Mouse (Mus musculus) neural tube, embryonic 11.5 days (tissue): ENCODE data around the gene Rnf181. TPM values are rescaled to one million over a fixed set of nuclear protein-coding genes. Genes with fewer than 3 reads are reported as not detected.

Experiments
- ATAC-seq: fragments of 200-750 bp; cut with Nextera tagmentation; 2 replicates; pipeline ENCODE4 v1.8.0; 2017; ENCODE audit warnings: moderate number of reproducible peaks, mild to moderate bottlenecking, moderate TSS enrichment, moderate library complexity; ENCODE audit not compliant: insufficient read depth, low FRiP score, low TSS enrichment
- DNase-seq: peaks from one replicate; pipeline ENCODE4 v3.0.0-alpha.2; 2015; ENCODE audit warnings: low spot score
- H3K27ac ChIP-seq: fragments of 300-500 bp; sonication (generic); 2 replicates; pipeline ENCODE4 v1.5.1; 2014; ENCODE audit warnings: low read depth, mild to moderate bottlenecking, low read length
- H3K27me3 ChIP-seq: fragments of 300-500 bp; sonication (generic); 2 replicates; pipeline ENCODE4 v1.6.1; 2014; ENCODE audit warnings: mild to moderate bottlenecking, low read length, mixed read lengths; ENCODE audit not compliant: control insufficient read depth, insufficient read depth
- H3K36me3 ChIP-seq: fragments of 300-500 bp; sonication (generic); 2 replicates; pipeline ENCODE4 v1.6.1; 2014; ENCODE audit warnings: mild to moderate bottlenecking, low read length, moderate library complexity, mixed read lengths; ENCODE audit not compliant: control insufficient read depth, insufficient read depth
- H3K4me1 ChIP-seq: fragments of 300-500 bp; sonication (generic); 2 replicates; pipeline ENCODE4 v1.6.1; 2014; ENCODE audit warnings: low read length, mixed read lengths; ENCODE audit not compliant: control insufficient read depth, insufficient read depth
- H3K4me2 ChIP-seq: fragments of 300-500 bp; sonication (generic); 2 replicates; pipeline ENCODE4 v1.6.1; 2014; ENCODE audit warnings: low read depth, mild to moderate bottlenecking, moderate library complexity
- H3K4me3 ChIP-seq: fragments of 300-500 bp; sonication (generic); 2 replicates; pipeline ENCODE4 v1.5.1; 2014; ENCODE audit warnings: low read depth, low read length
- H3K9ac ChIP-seq: fragments of 300-500 bp; sonication (generic); 2 replicates; pipeline ENCODE4 v1.6.1; 2014; ENCODE audit warnings: mild to moderate bottlenecking, low read length
- H3K9me3 ChIP-seq: fragments of 300-500 bp; sonication (generic); 2 replicates; pipeline ENCODE4 v1.6.1; 2016; ENCODE audit warnings: low read length; ENCODE audit not compliant: control insufficient read depth
- WGBS: fragments of 180-500 bp; shearing (Covaris S2); extraction: QIAGEN DNeasy Blood & Tissue Kit; methylation state at CpG from one replicate; pipeline ENCODE4 v1.1.7; 2014; 5-methylcytosine and 5-hydroxymethylcytosine counted together
- polyA plus RNA-seq: library from polyadenylated mRNA; unstranded; fragments of >200 nt; fragmentation: Nextera tagmentation; extraction: Ambion mirVana; gene quantifications from 2 replicates; pipeline ENCODE4 v1.2.1, GENCODE M21; 2014

Rnf181 gene
- polyA plus RNA-seq, 1 experiment from 2014 or later: 114 TPM

DNA sequence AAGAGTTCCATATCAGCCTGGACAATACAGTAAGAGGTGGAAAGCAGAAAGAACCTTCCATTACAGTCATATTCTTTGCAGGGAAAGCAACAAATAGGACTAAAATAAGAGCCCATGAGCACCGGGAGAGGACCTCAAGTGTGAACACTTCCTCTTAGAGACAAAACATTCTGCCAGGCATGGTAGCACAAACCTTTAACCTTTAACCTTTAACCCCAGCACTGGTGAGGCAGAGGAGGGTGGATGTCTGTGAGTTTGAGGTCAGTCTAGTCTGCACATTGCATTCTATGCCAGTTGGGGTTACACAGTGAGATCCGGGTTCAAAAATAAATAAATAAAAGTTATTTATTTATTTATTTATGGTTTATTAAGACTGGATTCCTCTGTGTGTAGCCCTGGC is 26.3 kb downstream of the Rnf181 start:
- DNase-seq: no peak
- no peak for ATAC-seq
- no peak overlapping the region for H3K9ac ChIP-seq
- H3K27me3 ChIP-seq: no peaks in the 10 kb centered on the region
- H3K4me3 ChIP-seq: no peak overlapping the region
- 71% methylated on average over 2 of the region's 2 CpGs for WGBS
- H3K4me2 ChIP-seq: no peak overlapping the region
- no peaks in the 10 kb centered on the region for H3K9me3 ChIP-seq
- H3K4me1 ChIP-seq: peaks cover 8% of the 10 kb centered on the region
- peaks cover 6% of the 10 kb centered on the region; the same call in 1 of the 2 replicates for H3K36me3 ChIP-seq
- H3K27ac ChIP-seq: no peak overlapping the region

DNA sequence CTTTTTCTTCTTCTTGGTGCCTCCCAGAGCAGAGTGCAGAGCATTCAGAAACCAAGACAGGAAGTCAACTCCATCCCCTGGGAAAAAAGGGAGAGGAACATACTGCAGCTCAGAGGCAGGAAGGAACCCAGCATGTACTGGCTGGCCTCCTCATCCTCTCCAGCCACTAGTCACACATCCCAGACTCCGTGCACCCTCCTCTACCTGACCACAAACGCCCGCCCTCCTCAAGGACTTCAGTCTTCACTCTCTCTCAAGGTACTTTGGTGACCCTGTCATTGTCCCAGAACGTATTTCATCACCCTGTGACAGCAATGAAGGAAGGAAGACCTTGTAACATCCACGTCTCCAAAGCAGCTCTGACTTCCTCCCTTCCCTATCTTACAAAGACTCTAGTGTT is 33.6 kb downstream of the Rnf181 start:
- ATAC-seq: no peak
- WGBS: 82% methylated on average over 5 of the region's 5 CpGs

DNA sequence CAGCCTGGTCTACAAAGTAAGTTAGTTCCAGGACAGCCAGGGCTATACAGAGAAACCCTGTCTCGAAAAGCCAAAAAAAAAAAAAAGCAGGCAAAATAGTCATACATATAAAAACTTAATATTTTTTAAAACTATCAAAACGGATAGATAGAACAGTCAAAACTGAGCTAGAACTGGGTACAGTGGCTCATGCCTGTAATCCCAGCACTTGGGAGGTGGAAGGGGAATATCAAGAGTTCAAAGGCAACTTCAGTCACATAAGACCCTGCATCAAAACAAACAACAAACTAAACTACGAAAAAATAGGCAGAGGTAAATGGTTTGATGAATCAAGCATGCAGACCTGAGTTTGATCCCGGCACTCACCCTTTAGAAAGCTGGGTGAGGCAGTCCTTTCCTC is 36.6 kb downstream of the Rnf181 start:
- WGBS: 93% methylated on average over 4 of the region's 4 CpGs
- no peak overlapping the region for H3K4me2 ChIP-seq
- H3K36me3 ChIP-seq: peaks cover 20% of the 10 kb centered on the region
- no peak overlapping the region for H3K9ac ChIP-seq
- H3K4me3 ChIP-seq: no peak overlapping the region
- DNase-seq (no peak), ATAC-seq (no peak)
- H3K4me1 ChIP-seq: no peaks in the 10 kb centered on the region
- H3K27ac ChIP-seq: no peak overlapping the region
- no peaks in the 10 kb centered on the region for H3K27me3 ChIP-seq
- no peaks in the 10 kb centered on the region for H3K9me3 ChIP-seq

More for the DNA sequence above, 33.6 kb downstream of the Rnf181 start:
- no peaks in the 10 kb centered on the region for H3K27me3 ChIP-seq
- no peaks in the 10 kb centered on the region for H3K9me3 ChIP-seq
- no peak overlapping the region for H3K4me3 ChIP-seq
- H3K4me1 ChIP-seq: no peaks in the 10 kb centered on the region
- no peak overlapping the region for H3K27ac ChIP-seq
- DNase-seq: no peak
- no peak overlapping the region for H3K9ac ChIP-seq
- no peak overlapping the region for H3K4me2 ChIP-seq
- H3K36me3 ChIP-seq: peaks cover 16% of the 10 kb centered on the region

DNA sequence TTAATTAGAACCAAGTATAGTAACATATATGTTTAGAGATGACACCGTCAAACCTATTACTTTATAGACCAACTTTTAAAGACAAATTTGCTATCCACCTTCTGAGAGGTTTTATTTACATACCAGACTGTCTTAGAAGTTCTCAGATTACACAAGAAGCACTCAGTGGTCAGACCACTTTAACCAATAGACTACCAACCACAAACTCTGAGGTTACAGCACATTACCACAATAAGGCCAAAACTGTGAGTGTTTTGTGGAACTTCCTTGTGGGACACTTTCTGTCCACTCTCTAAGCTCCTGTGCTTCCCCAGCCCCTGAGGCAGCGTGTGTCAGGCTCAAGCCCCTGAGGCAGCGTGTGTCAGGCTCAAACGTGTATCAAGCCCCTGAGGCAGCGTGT is 37.7 kb downstream of the Rnf181 start:
- 94% methylated on average over 5 of the region's 5 CpGs for WGBS

DNA sequence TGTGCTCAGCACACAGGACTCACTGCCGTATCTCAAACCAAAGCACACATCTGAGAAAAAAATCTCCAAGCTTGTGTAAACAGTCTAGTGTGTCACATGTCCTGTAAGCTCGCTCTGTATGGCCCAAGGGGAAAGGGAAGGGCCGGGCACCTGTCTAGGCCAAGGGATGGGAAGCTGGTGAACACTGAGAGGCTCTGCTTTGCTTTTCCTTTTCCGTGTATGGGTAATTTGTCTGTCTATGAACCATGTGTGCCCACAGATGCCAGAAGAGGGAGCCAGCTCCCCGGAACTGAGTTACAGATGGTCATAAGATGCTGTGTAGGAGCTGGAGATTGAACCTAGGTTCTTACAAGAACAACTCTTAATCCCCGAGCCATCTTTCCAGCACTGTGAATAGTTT is 40.5 kb downstream of the Rnf181 start:
- no peak for ATAC-seq
- peaks cover 24% of the 10 kb centered on the region for H3K36me3 ChIP-seq
- 84% methylated on average over 6 of the region's 6 CpGs for WGBS

More for the DNA sequence above, 37.7 kb downstream of the Rnf181 start:
- H3K4me1 ChIP-seq: no peaks in the 10 kb centered on the region
- H3K27ac ChIP-seq: no peak overlapping the region
- DNase-seq: no peak
- no peak overlapping the region for H3K4me3 ChIP-seq
- no peak overlapping the region for H3K4me2 ChIP-seq
- H3K36me3 ChIP-seq: peaks cover 20% of the 10 kb centered on the region
- no peaks in the 10 kb centered on the region for H3K27me3 ChIP-seq
- no peak for ATAC-seq
- no peak overlapping the region for H3K9ac ChIP-seq
- H3K9me3 ChIP-seq: no peaks in the 10 kb centered on the region

DNA sequence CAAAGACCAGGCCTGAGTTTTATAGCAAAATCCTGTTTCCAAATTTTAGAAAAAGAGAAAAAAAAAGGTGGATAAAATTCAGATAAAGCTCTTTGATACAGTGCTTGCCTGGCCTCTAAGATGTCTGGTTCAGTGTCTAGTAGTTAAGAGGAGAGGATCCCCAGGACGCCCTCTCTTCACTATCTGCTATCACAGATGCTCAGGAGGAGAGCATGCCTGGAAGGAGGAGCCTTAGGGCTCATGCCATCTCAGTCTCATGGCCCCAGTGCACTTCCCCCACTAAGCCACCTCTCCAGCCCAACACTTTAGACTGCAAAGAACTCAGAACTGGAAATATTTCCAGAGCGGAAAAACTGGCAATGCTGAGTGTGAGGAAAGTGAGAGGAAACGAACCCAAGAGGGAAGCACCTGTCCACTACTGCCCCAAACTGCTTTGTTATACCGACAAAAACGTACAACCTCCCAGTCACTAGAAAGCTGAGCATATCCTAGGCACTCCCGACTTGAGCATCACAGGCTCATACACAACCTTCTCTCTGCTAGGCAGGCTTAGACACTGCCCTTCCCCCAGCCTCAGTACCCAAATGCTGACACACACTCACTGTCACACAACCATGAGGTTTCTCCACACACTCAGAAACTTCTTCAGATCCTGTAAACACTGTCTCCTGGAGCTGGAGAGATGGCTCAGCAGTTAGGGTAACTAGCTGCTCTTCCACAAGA is 42.8 kb downstream of the Rnf181 start:
- H3K9me3 ChIP-seq: no peaks in the 10 kb centered on the region
- WGBS: 91% methylated on average over 6 of the region's 6 CpGs
- H3K4me3 ChIP-seq: no peak overlapping the region
- H3K27ac ChIP-seq: no peak overlapping the region
- ATAC-seq: no peak
- no peaks in the 10 kb centered on the region for H3K27me3 ChIP-seq
- H3K4me1 ChIP-seq: no peaks in the 10 kb centered on the region
- no peak overlapping the region for H3K4me2 ChIP-seq
- DNase-seq: no peak
- H3K36me3 ChIP-seq: peaks cover 25% of the 10 kb centered on the region
- H3K9ac ChIP-seq: no peak overlapping the region

More for the DNA sequence above, 40.5 kb downstream of the Rnf181 start:
- Histone ChIP-seq H3K9me3 (no peaks in the 10 kb centered on the region), H3K4me2 (no peak overlapping the region), H3K4me1 (no peaks in the 10 kb centered on the region), H3K27me3 (no peaks in the 10 kb centered on the region), H3K4me3 (no peak overlapping the region), H3K27ac (no peak overlapping the region), H3K9ac (no peak overlapping the region)
- no peak for DNase-seq

DNA sequence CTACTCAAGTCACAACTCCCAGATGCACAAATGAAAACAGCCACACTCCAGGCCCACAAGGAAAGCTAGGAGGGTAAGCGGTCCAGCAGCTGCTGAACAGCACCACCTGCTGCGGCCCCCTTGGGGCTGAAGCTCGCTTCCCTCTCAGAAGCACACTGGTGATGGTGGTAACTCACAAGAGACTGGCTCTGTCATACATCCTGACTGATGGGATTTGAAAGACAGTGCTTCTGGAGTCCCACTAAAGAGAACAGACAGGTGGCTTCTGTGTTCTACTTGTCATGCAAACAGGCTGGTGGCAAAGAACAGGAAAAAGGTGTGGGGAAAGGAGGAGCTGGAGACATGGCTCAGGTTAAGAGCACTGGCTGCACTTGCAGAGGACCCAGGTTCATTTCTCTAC is 43.8 kb downstream of the Rnf181 start:
- ATAC-seq (no peak), DNase-seq (no peak)
- Histone ChIP-seq H3K36me3 (peaks cover 24% of the 10 kb centered on the region), H3K4me1 (no peaks in the 10 kb centered on the region), H3K27me3 (no peaks in the 10 kb centered on the region), H3K4me3 (no peak overlapping the region), H3K27ac (no peak overlapping the region), H3K9ac (no peak overlapping the region), H3K4me2 (no peak overlapping the region), H3K9me3 (no peaks in the 10 kb centered on the region)
- WGBS: 90% methylated on average over 3 of the region's 3 CpGs

DNA sequence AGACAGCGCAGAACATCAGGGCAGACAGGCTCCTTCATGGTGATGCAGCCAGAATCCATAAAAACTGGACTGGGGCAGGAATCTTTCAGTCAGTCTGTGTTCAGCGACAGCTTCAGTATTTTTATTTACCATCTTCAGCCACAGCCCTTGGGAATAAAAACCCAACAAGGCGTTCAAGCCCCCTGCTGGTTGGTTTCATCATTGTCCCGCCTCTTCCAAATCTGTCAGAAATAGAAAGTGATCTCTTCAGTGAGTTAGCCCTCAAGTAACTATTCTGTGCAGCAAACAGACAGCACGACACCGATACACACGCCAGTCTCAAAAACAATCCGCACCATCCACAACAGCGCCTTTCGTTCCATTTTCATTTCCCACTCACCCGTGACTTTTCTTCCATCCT is 47.7 kb downstream of the Rnf181 start:
- H3K9ac ChIP-seq: no peak overlapping the region
- no peaks in the 10 kb centered on the region for H3K4me1 ChIP-seq
- no peak overlapping the region for H3K4me2 ChIP-seq
- DNase-seq: peak; percentile 40
- H3K36me3 ChIP-seq: peaks cover 20% of the 10 kb centered on the region
- no peaks in the 10 kb centered on the region for H3K27me3 ChIP-seq
- no peak overlapping the region for H3K27ac ChIP-seq
- H3K9me3 ChIP-seq: no peaks in the 10 kb centered on the region
- no peak overlapping the region for H3K4me3 ChIP-seq
- ATAC-seq: no peak
- 89% methylated on average over 11 of the region's 11 CpGs for WGBS

DNA sequence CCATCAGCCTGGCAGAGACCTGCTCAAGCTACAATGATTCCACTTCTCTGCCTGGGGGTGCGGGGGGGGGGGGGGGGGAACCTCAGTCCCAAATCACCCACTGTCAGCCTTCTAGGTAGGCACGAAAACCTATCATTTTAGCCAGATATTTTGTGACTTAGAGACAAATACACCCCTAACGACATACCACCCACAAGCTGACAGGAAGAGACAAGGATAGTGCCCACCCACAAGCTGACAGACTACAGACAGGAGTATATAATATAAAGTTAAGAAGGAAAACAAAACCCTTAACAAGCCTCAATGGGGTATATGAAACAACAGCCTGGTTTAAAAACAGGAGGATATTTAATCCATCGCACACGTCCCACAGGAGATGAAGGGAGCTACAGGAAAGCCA is 48.3 kb downstream of the Rnf181 start:
- ATAC-seq: no peak
- no peaks in the 10 kb centered on the region for H3K27me3 ChIP-seq
- no peaks in the 10 kb centered on the region for H3K9me3 ChIP-seq
- H3K4me2 ChIP-seq: no peak overlapping the region
- no peak overlapping the region for H3K27ac ChIP-seq
- peaks cover 20% of the 10 kb centered on the region for H3K36me3 ChIP-seq
- H3K4me1 ChIP-seq: no peaks in the 10 kb centered on the region
- H3K4me3 ChIP-seq: no peak overlapping the region
- DNase-seq: no peak
- 88% methylated on average over 5 of the region's 5 CpGs for WGBS
- no peak overlapping the region for H3K9ac ChIP-seq
